Mouse (Mus musculus): ENCODE measurements around the gene Mast4.
A peak's percentile ranks its signal among the peaks of the same experiment; 100 is the strongest.

The Mast4 gene

GRCm38 (mm10) chr13:102991928-102992327, 342.4 kb downstream of the Mast4 start:
- DNase-seq (ENCODE audit: low read depth, low spot score) = no peak

- no peak for DNase-seq (ENCODE audit: low read depth, low spot score)
These were observed 343.1 kb downstream of the Mast4 start for GRCm38 (mm10) chr13:102991196-102991595.

- DNase-seq (ENCODE audit: low read depth, low spot score) = no peak
These were observed 344.2 kb downstream of the Mast4 start for GRCm38 (mm10) chr13:102990085-102990484.

GRCm38 (mm10) chr13:102989616-102990015, 344.7 kb downstream of the Mast4 start:
- no peak for DNase-seq (ENCODE audit: low read depth, low spot score)

GRCm38 (mm10) chr13:102988976-102989375, 345.3 kb downstream of the Mast4 start:
- no peak for DNase-seq (ENCODE audit: low read depth, low spot score)

- no peak for DNase-seq (ENCODE audit: low read depth, low spot score)
These were observed 345.9 kb downstream of the Mast4 start for GRCm38 (mm10) chr13:102988251-102988895.

GRCm38 (mm10) chr13:102984550-102984949, 349.7 kb downstream of the Mast4 start:
- no peak for DNase-seq (ENCODE audit: low read depth, low spot score)

GRCm38 (mm10) chr13:102973853-102974252, 360.4 kb downstream of the Mast4 start:
- DNase-seq (ENCODE audit: low read depth, low spot score) = no peak

- DNase-seq (ENCODE audit: low read depth, low spot score) = no peak
These were observed 370.8 kb downstream of the Mast4 start for GRCm38 (mm10) chr13:102963471-102963870.

GRCm38 (mm10) chr13:102958273-102959270, 375.7 kb downstream of the Mast4 start:
- DNase-seq (ENCODE audit: low read depth, low spot score) = no peak

- DNase-seq (ENCODE audit: low read depth, low spot score) = no peak
These were observed 376.6 kb downstream of the Mast4 start for GRCm38 (mm10) chr13:102957508-102958272.

- DNase-seq (ENCODE audit: low read depth, low spot score) = no peak
These were observed 378.8 kb downstream of the Mast4 start for GRCm38 (mm10) chr13:102955506-102955905.

- no peak for DNase-seq (ENCODE audit: low read depth, low spot score)
These were observed 384.5 kb downstream of the Mast4 start for GRCm38 (mm10) chr13:102949756-102950155.

GRCm38 (mm10) chr13:102948966-102949365, 385.3 kb downstream of the Mast4 start:
- no peak for DNase-seq (ENCODE audit: low read depth, low spot score)

GRCm38 (mm10) chr13:102947546-102947945, 386.8 kb downstream of the Mast4 start:
- no peak for DNase-seq (ENCODE audit: low read depth, low spot score)

GRCm38 (mm10) chr13:102946024-102946821, 388.1 kb downstream of the Mast4 start:
- DNase-seq (ENCODE audit: low read depth, low spot score) = peak; percentile 43

- DNase-seq (ENCODE audit: low read depth, low spot score) = no peak
These were observed 388.8 kb downstream of the Mast4 start for GRCm38 (mm10) chr13:102945450-102945849.

GRCm38 (mm10) chr13:102944516-102944915, 389.8 kb downstream of the Mast4 start:
- DNase-seq (ENCODE audit: low read depth, low spot score) = no peak

GRCm38 (mm10) chr13:102942557-102942956, 391.7 kb downstream of the Mast4 start:
- no peak for DNase-seq (ENCODE audit: low read depth, low spot score)

GRCm38 (mm10) chr13:102940476-102940875, 393.8 kb downstream of the Mast4 start:
- DNase-seq (ENCODE audit: low read depth, low spot score) = no peak

GRCm38 (mm10) chr13:102936233-102936632, 398.1 kb downstream of the Mast4 start:
- DNase-seq (ENCODE audit: low read depth, low spot score) = no peak
